Mouse (Mus musculus) ovary, adult 18-20 months (tissue): ENCODE measurements around the gene Gm21518.
"Not testable (repeated sequence)": the region's sequence is repeated elsewhere in the genome, so short reads cannot be mapped to it uniquely, and the experiment has no call there.

ENCODE experiments used
- DNase-seq: peaks from one replicate; pipeline ENCODE4 v3.0.0; 2022; ENCODE audit warnings: low spot score, mixed read lengths

The Gm21518 gene

GRCm38 (mm10) chrY:62190566-62190965, at the start of gene Gm21518:
Gene Gm21518 (plus strand): TSS chrY:62190866.
- not testable (repeated sequence) for DNase-seq
